Mouse (Mus musculus) testis, adult 10 weeks (tissue): ENCODE results near the gene St6gal1. TPM values are rescaled to one million over a fixed set of nuclear protein-coding genes. Genes with fewer than 3 reads are reported as not detected.

Experiments
- polyA plus RNA-seq: library from polyadenylated mRNA; stranded (reverse); fragments of 350-450 nt; fragmentation: Illumina TruSeq; extraction: RNeasy Lipid Tissue Mini Kit (QIAGEN cat#74804); gene quantifications from one replicate; pipeline ENCODE4 v1.2.3, GENCODE M21; 2014; ENCODE audit warnings: low read depth, low replicate concordance

Gene St6gal1
- 6.6 TPM for polyA plus RNA-seq

GRCm38 (mm10) chr16:23224671-23225068, at the start of gene St6gal1:
St6gal1 (plus strand) TSS chr16:23224740.

Other genes with a start within 250 kb of the St6gal1 start
- not detected for gene Kng2, start 195.3 kb upstream of the St6gal1 start, polyA plus RNA-seq
- gene Kng1, start 166.9 kb upstream of the St6gal1 start, polyA plus RNA-seq = 0.14 TPM
- 562 TPM for gene Eif4a2, start 117.3 kb upstream of the St6gal1 start, polyA plus RNA-seq
- gene Rfc4, start 97.0 kb upstream of the St6gal1 start, polyA plus RNA-seq = 114 TPM
- 10.3 TPM for gene Adipoq, start 78.2 kb upstream of the St6gal1 start, polyA plus RNA-seq
- 0.36 TPM for gene Rtp1, start 204.4 kb downstream of the St6gal1 start, polyA plus RNA-seq